Mouse (Mus musculus): Measurements from ENCODE around the gene Kat2b. TPM values are rescaled to one million over a fixed set of nuclear protein-coding genes. Genes with fewer than 3 reads are reported as not detected.
"Not testable (repeated sequence)": the region's sequence is repeated elsewhere in the genome, so short reads cannot be mapped to it uniquely, and the experiment has no call there.

Gene Kat2b
- polyA plus RNA-seq, 1 experiment from 2014 or later = 5.2 TPM

- WGBS = no CpG with 5 or more reads among the region's 7 CpGs
- H3K36me3 ChIP-seq (ENCODE audit: control insufficient read depth, insufficient read depth, low read length) = not testable (repeated sequence)
Observed at GRCm38 (mm10) chr17:53606082-53606481, 39.4 kb downstream of the Kat2b start.

GRCm38 (mm10) chr17:53608924-53609323, 42.3 kb downstream of the Kat2b start:
- not testable (repeated sequence) for ATAC-seq (ENCODE audit: insufficient read depth, low FRiP score); H3K27ac ChIP-seq (ENCODE audit: low read length); H3K4me3 ChIP-seq (replicated peaks; ENCODE audit: low read length); H3K9me3 ChIP-seq (replicated peaks; ENCODE audit: control insufficient read depth, low read length); H3K9ac ChIP-seq (ENCODE audit: low read length); H3K27me3 ChIP-seq (ENCODE audit: control insufficient read depth, insufficient read depth, low read length); H3K4me1 ChIP-seq (ENCODE audit: control insufficient read depth, insufficient read depth, low read length); H3K4me2 ChIP-seq (ENCODE audit: low read depth, low read length); H3K36me3 ChIP-seq (ENCODE audit: control insufficient read depth, insufficient read depth, low read length)
- no CpG with 5 or more reads among the region's 7 CpGs for WGBS

More at GRCm38 (mm10) chr17:53606082-53606481, 39.4 kb downstream of the Kat2b start:
- not testable (repeated sequence) for H3K4me3 ChIP-seq (replicated peaks; ENCODE audit: low read length); ATAC-seq (ENCODE audit: insufficient read depth, low FRiP score); H3K27ac ChIP-seq (ENCODE audit: low read length); H3K4me1 ChIP-seq (ENCODE audit: control insufficient read depth, insufficient read depth, low read length); H3K9ac ChIP-seq (ENCODE audit: low read length); H3K9me3 ChIP-seq (replicated peaks; ENCODE audit: control insufficient read depth, low read length); H3K4me2 ChIP-seq (ENCODE audit: low read depth, low read length); H3K27me3 ChIP-seq (ENCODE audit: control insufficient read depth, insufficient read depth, low read length)

GRCm38 (mm10) chr17:53617295-53617957, 50.8 kb downstream of the Kat2b start:
- Histone ChIP-seq H3K4me2 (ENCODE audit: low read depth, low read length) (no peak overlapping the region), H3K4me1 (ENCODE audit: control insufficient read depth, insufficient read depth, low read length) (no peaks in the 10 kb centered on the region), H3K9ac (ENCODE audit: low read length) (no peak overlapping the region), H3K27me3 (ENCODE audit: control insufficient read depth, insufficient read depth, low read length) (no peaks in the 10 kb centered on the region), H3K9me3 (replicated peaks; ENCODE audit: control insufficient read depth, low read length) (no peaks in the 10 kb centered on the region), H3K27ac (ENCODE audit: low read length) (no peak overlapping the region), H3K4me3 (replicated peaks; ENCODE audit: low read length) (no peak overlapping the region), H3K36me3 (ENCODE audit: control insufficient read depth, insufficient read depth, low read length) (no peaks in the 10 kb centered on the region; the same call in 1 of the 2 replicates)
- WGBS = 92% methylated on average over 6 of the region's 6 CpGs
- ATAC-seq (ENCODE audit: insufficient read depth, low FRiP score) = no peak

- no peak overlapping the region for H3K4me2 ChIP-seq (ENCODE audit: low read depth, low read length)
- no peak overlapping the region for H3K27ac ChIP-seq (ENCODE audit: low read length)
- H3K27me3 ChIP-seq (ENCODE audit: control insufficient read depth, insufficient read depth, low read length) = no peaks in the 10 kb centered on the region
- no peaks in the 10 kb centered on the region for H3K9me3 ChIP-seq (replicated peaks; ENCODE audit: control insufficient read depth, low read length)
- no peaks in the 10 kb centered on the region for H3K4me1 ChIP-seq (ENCODE audit: control insufficient read depth, insufficient read depth, low read length)
- WGBS = 88% methylated on average over 7 of the region's 7 CpGs
- no peak for ATAC-seq (ENCODE audit: insufficient read depth, low FRiP score)
- H3K36me3 ChIP-seq (ENCODE audit: control insufficient read depth, insufficient read depth, low read length) = no peaks in the 10 kb centered on the region
- no peak overlapping the region for H3K9ac ChIP-seq (ENCODE audit: low read length)
- no peak overlapping the region for H3K4me3 ChIP-seq (replicated peaks; ENCODE audit: low read length)
Observed at GRCm38 (mm10) chr17:53618369-53618768, 51.7 kb downstream of the Kat2b start.

DNA sequence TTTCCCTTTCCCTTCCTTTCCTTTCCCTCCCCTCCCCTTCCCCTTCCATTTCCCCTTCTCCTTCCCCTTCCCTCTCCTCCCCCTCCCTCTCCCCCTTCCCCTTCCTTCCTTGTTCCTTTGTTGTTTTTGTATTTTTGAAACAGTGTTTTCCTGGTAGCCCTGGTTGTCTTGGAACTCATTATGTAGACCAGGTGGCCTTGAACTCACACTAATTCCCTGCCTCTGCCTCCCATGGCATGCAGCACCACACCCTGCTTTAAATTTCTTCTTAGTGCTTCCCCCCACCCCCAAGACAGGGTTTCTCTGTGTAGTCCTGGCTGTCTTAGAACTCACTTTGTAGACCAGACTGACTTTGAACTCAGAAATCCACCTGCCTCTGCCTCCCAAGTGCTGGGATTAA, 52.7 kb downstream of the Kat2b start:
- Histone ChIP-seq H3K4me3 (replicated peaks; ENCODE audit: low read length) (no peak overlapping the region), H3K9ac (ENCODE audit: low read length) (no peak overlapping the region), H3K27me3 (ENCODE audit: control insufficient read depth, insufficient read depth, low read length) (no peaks in the 10 kb centered on the region), H3K36me3 (ENCODE audit: control insufficient read depth, insufficient read depth, low read length) (no peaks in the 10 kb centered on the region), H3K4me2 (ENCODE audit: low read depth, low read length) (no peak overlapping the region), H3K4me1 (ENCODE audit: control insufficient read depth, insufficient read depth, low read length) (no peaks in the 10 kb centered on the region), H3K9me3 (replicated peaks; ENCODE audit: control insufficient read depth, low read length) (no peaks in the 10 kb centered on the region), H3K27ac (ENCODE audit: low read length) (no peak overlapping the region)
- ATAC-seq (ENCODE audit: insufficient read depth, low FRiP score) = no peak

GRCm38 (mm10) chr17:53620611-53621010, 54.0 kb downstream of the Kat2b start:
- Histone ChIP-seq H3K27me3 (ENCODE audit: control insufficient read depth, insufficient read depth, low read length) (no peaks in the 10 kb centered on the region), H3K4me2 (ENCODE audit: low read depth, low read length) (no peak overlapping the region), H3K9me3 (replicated peaks; ENCODE audit: control insufficient read depth, low read length) (no peaks in the 10 kb centered on the region), H3K36me3 (ENCODE audit: control insufficient read depth, insufficient read depth, low read length) (no peaks in the 10 kb centered on the region), H3K9ac (ENCODE audit: low read length) (no peak overlapping the region), H3K27ac (ENCODE audit: low read length) (no peak overlapping the region), H3K4me1 (ENCODE audit: control insufficient read depth, insufficient read depth, low read length) (no peaks in the 10 kb centered on the region), H3K4me3 (replicated peaks; ENCODE audit: low read length) (no peak overlapping the region)
- 81% methylated on average over 4 of the region's 4 CpGs for WGBS
- no peak for ATAC-seq (ENCODE audit: insufficient read depth, low FRiP score)

DNA sequence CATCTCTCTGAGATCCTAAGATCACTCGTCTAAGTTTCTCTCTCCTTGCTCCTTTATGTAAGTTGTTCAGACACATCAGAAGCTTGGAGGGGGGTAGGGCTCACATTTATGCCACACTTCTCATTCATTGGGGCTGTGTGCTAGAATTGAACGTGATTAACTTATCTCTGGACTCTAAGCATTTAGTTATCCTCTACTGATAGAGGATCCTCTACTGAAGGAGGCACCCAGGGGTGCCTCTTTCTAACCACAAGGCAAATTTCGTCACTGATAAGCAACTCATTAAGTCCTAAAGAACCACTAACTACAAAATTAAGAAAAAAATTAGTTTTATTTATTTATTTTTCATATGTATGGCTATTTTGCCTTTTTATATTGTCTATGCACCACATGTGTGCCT, 55.5 kb downstream of the Kat2b start:
- H3K27ac ChIP-seq (ENCODE audit: low read length) = no peak overlapping the region
- H3K4me1 ChIP-seq (ENCODE audit: control insufficient read depth, insufficient read depth, low read length) = no peaks in the 10 kb centered on the region
- no peaks in the 10 kb centered on the region for H3K36me3 ChIP-seq (ENCODE audit: control insufficient read depth, insufficient read depth, low read length)
- H3K9me3 ChIP-seq (replicated peaks; ENCODE audit: control insufficient read depth, low read length) = no peaks in the 10 kb centered on the region
- H3K4me2 ChIP-seq (ENCODE audit: low read depth, low read length) = no peak overlapping the region
- WGBS = 72% methylated on average over 3 of the region's 3 CpGs
- no peak for ATAC-seq (ENCODE audit: insufficient read depth, low FRiP score)
- H3K4me3 ChIP-seq (replicated peaks; ENCODE audit: low read length) = no peak overlapping the region
- H3K9ac ChIP-seq (ENCODE audit: low read length) = no peak overlapping the region
- no peaks in the 10 kb centered on the region for H3K27me3 ChIP-seq (ENCODE audit: control insufficient read depth, insufficient read depth, low read length)

DNA sequence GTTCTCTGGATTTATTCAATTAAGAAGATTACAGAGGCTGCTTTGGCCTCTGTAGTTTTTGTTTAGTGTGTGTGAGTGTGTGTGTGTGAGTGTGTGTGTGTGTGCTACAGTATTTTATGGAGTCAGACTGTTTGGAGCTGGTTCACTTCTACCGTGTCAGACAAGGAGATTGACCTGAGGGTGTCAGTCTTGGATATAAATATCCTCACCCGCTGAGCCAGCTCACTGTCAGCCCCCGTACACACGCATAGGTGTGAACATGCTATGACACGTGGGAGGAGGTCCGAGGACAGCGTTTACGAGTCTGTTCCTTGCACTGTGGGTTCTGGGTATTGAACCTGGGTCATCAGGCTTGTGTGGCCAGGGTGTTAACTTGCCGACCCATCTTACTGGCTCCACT, 57.1 kb downstream of the Kat2b start:
- ATAC-seq (ENCODE audit: insufficient read depth, low FRiP score) = no peak
- H3K9me3 ChIP-seq (replicated peaks; ENCODE audit: control insufficient read depth, low read length) = no peaks in the 10 kb centered on the region
- 86% methylated on average over 9 of the region's 9 CpGs for WGBS
- H3K27ac ChIP-seq (ENCODE audit: low read length) = no peak overlapping the region
- no peak overlapping the region for H3K9ac ChIP-seq (ENCODE audit: low read length)
- H3K4me1 ChIP-seq (ENCODE audit: control insufficient read depth, insufficient read depth, low read length) = no peaks in the 10 kb centered on the region
- no peaks in the 10 kb centered on the region for H3K36me3 ChIP-seq (ENCODE audit: control insufficient read depth, insufficient read depth, low read length)
- no peak overlapping the region for H3K4me2 ChIP-seq (ENCODE audit: low read depth, low read length)
- no peak overlapping the region for H3K4me3 ChIP-seq (replicated peaks; ENCODE audit: low read length)
- no peaks in the 10 kb centered on the region for H3K27me3 ChIP-seq (ENCODE audit: control insufficient read depth, insufficient read depth, low read length)

- Histone ChIP-seq H3K36me3 (ENCODE audit: control insufficient read depth, insufficient read depth, low read length) (no peaks in the 10 kb centered on the region), H3K27ac (ENCODE audit: low read length) (no peak overlapping the region), H3K9ac (ENCODE audit: low read length) (no peak overlapping the region), H3K4me3 (replicated peaks; ENCODE audit: low read length) (no peak overlapping the region), H3K4me1 (ENCODE audit: control insufficient read depth, insufficient read depth, low read length) (no peaks in the 10 kb centered on the region), H3K4me2 (ENCODE audit: low read depth, low read length) (no peak overlapping the region), H3K9me3 (replicated peaks; ENCODE audit: control insufficient read depth, low read length) (no peaks in the 10 kb centered on the region), H3K27me3 (ENCODE audit: control insufficient read depth, insufficient read depth, low read length) (no peaks in the 10 kb centered on the region)
- ATAC-seq (ENCODE audit: insufficient read depth, low FRiP score) = no peak
- 83% methylated on average over 3 of the region's 3 CpGs for WGBS
Observed at GRCm38 (mm10) chr17:53626160-53626559, 59.5 kb downstream of the Kat2b start.
